Mouse (Mus musculus) lung, embryonic 15.5 days (tissue): ENCODE results near the gene Sgpp2. TPM values are rescaled to one million over a fixed set of nuclear protein-coding genes. Genes with fewer than 3 reads are reported as not detected.

ENCODE experiments used
- ATAC-seq: fragments of 200-750 bp; cut with Nextera tagmentation; 2 replicates; pipeline ENCODE4 v1.8.0; 2017; ENCODE audit warnings: moderate number of reproducible peaks, borderline replicate concordance; ENCODE audit not compliant: low FRiP score, low TSS enrichment; ENCODE audit errors: extremely low read depth
- H3K27ac ChIP-seq: fragments of 300-500 bp; sonication (generic); 2 replicates; pipeline ENCODE4 v1.5.1; 2015; ENCODE audit warnings: moderate library complexity, mild to moderate bottlenecking, inconsistent platforms
- H3K27me3 ChIP-seq: fragments of 300-500 bp; sonication (generic); 2 replicates; pipeline ENCODE4 v1.6.1; 2015; ENCODE audit warnings: inconsistent platforms
- H3K36me3 ChIP-seq: fragments of 300-500 bp; sonication (generic); 2 replicates; pipeline ENCODE4 v1.6.1; 2015; ENCODE audit warnings: inconsistent platforms
- H3K4me1 ChIP-seq: fragments of 300-500 bp; sonication (generic); 2 replicates; pipeline ENCODE4 v1.6.1; 2015; ENCODE audit warnings: inconsistent platforms
- H3K4me2 ChIP-seq: fragments of 300-500 bp; sonication (generic); 2 replicates; pipeline ENCODE4 v1.6.1; 2015; ENCODE audit warnings: inconsistent platforms, mild to moderate bottlenecking, moderate library complexity
- H3K4me3 ChIP-seq: fragments of 300-500 bp; sonication (generic); 2 replicates; pipeline ENCODE4 v1.5.1; 2015; ENCODE audit warnings: mild to moderate bottlenecking, inconsistent platforms
- H3K9ac ChIP-seq: fragments of 300-500 bp; sonication (generic); 2 replicates; pipeline ENCODE4 v1.6.1; 2015; ENCODE audit warnings: inconsistent platforms
- H3K9me3 ChIP-seq: fragments of 300-500 bp; sonication (generic); 2 replicates; pipeline ENCODE4 v1.6.1; 2016; ENCODE audit warnings: inconsistent platforms
- WGBS: fragments of 180-500 bp; shearing (Covaris S2); methylation state at CpG from one replicate; pipeline ENCODE4 v1.1.7; 2015; 5-methylcytosine and 5-hydroxymethylcytosine counted together
- polyA plus RNA-seq: library from polyadenylated mRNA; unstranded; fragments of >200 nt; fragmentation: Nextera tagmentation; extraction: Ambion mirVana; gene quantifications from 2 replicates; pipeline ENCODE4 v1.2.1, GENCODE M21; 2015

The Sgpp2 gene
- polyA plus RNA-seq, 1 experiment from 2014 or later: 1.1 TPM

DNA sequence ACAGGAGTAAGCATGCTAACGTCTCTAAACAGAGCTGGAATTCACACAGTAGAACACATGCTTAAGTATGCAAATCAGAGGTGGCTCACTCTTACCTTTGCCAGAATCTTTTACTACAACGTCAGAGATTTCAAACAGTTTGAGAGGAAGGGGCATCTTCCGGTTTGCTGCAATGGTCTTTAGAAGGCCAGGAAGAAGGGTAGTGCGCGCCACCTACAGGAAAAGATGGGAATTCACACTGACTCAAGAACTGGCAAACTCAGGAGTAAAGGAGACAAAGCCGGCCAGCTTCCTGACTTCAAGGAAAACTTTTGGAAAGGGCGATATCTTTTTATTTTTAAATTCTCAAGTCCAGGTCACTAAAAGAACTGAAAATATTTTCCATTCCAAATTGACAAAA, 144.5 kb downstream of the Sgpp2 start:
- Histone ChIP-seq H3K27me3 (no peaks in the 10 kb centered on the region), H3K4me3 (no peak overlapping the region), H3K4me1 (no peaks in the 10 kb centered on the region), H3K36me3 (peaks cover 57% of the 10 kb centered on the region), H3K9me3 (no peaks in the 10 kb centered on the region), H3K4me2 (no peak overlapping the region), H3K27ac (no peak overlapping the region), H3K9ac (no peak overlapping the region)
- no peak for ATAC-seq
- WGBS: 35% methylated on average over 7 of the region's 7 CpGs

Other genes starting within 250 kb of the Sgpp2 start
- 0.04 and 0.06 TPM in 2 replicates for gene Pax3, start 113.2 kb upstream of the Sgpp2 start, polyA plus RNA-seq
- 126 and 129 TPM in 2 replicates for gene Farsb, start 178.6 kb downstream of the Sgpp2 start, polyA plus RNA-seq
- 0.27 and 0.44 TPM in 2 replicates for gene Mogat1, start 200.6 kb downstream of the Sgpp2 start, polyA plus RNA-seq
- gene BC035947, start 201.8 kb downstream of the Sgpp2 start, polyA plus RNA-seq: 0.06 TPM in 1 of 2 replicates, not detected in the other